Mouse (Mus musculus) CD4-positive helper T cell, adult 2 months (primary cell): ENCODE measurements at regions not wholly inside any gene's neighbourhood (a gene's known extent, or its start where the extent isn't known, plus 50 kb on each side); places are given as distances from the start of the nearest gene placed in this dataset.

Experiments used
- DNase-seq: peaks from one replicate; pipeline ENCODE4 v3.0.0-alpha.2; 2012; ENCODE audit warnings: low read depth, missing footprints, low spot score

DNA sequence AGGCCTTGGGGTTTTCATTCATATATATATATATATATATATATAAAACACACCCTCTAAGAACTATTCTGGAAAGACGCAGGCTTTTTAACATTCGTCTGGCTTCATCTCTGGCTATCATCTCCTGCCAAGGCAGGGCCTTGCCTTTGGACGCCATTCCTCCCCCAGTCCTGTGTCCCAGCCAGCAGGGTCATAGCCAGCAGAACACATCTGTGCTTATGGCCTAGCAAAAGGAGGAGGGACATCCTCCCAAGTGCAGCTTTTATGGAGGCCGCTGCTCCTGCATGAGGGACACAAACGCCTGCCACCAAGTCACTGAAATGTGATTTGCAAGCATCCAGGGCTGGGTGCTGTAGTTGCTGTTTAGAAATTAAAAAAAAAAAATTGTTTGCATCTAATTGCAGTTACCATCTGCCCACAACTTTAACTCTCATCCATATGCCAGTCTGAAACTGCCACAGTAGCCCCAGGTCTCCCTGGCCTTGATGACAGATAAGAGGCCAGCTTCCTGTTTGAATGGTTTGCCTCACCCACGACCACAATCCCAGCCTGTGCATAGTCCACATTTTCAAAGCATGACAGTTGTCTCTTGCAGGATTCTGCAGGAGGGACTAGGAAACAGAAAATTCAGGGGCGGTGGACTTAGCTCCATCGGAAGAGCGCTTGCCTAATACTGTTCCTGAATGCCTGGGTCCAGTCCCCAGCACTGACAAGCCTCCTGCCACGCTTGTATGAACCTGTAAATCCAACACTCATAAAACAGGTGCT is 108.7 kb downstream of the Dyrk2 start:
- DNase-seq = no peak

DNA sequence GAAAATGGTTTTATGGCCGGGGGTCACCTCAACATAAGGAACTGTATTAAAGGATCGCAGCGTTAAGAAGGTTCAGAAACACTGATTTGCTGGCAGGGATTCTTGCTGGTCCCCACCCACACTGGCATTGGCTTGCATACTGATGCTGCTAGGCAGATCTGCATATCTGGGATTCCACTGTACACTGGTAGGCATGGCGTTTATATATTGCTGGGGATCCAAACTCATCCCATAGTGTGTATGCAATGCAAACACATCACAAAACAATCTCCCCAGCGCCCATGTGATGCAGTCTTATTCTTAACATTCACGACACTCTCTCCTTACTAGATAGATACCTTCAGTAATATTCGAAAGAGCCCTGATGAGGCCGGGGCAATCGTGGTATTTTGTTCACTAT is 105.0 kb downstream of the Dyrk2 start:
- no peak for DNase-seq

GRCm38 (mm10) chr10:118765544-118766441 is 104.2 kb downstream of the Dyrk2 start:
- peak; percentile 70 for DNase-seq

GRCm38 (mm10) chr10:118766826-118767225 is 103.2 kb downstream of the Dyrk2 start:
- no peak for DNase-seq

DNA sequence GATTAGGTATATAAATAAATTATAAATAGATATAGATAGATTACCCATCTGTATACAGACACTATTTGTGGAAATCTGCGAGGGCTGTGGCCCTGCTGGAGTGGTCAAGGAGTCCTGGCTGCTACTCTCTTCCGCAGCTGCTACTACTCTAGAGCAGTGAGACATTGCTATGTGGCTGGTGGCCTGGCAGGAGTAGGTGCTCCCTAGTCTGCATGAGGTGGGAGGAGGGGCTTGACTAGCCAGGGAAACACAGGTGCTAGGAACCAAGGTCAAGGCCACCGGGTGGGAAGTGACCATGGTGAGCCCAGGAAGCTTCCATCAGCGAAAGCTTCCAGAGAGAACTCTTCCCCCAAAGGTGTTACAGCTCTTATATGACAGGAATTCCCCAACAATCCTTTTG is 100.3 kb downstream of the Dyrk2 start:
- no peak for DNase-seq

DNA sequence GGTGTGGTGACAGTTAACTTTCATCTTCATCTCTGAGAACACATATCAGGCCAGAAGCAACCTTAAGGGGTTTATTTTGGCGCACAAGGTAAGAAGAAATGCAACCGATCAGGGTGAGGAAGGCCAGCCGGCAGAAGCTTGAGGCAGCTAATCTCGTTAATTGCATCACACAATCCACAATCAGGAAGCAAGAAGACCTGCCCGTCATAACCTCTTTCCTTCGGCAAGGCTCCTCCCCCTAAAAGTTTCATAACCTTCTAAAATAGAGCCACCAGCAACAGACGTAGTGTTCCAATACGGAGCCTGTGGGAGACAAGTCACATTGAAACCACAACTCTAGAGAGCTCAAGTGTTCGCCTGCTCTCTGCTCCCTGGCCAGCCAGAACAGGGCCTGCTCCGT is 91.4 kb downstream of the Dyrk2 start:
- DNase-seq = no peak

GRCm38 (mm10) chr10:118780831-118781569 is 89.0 kb downstream of the Dyrk2 start:
- no peak for DNase-seq

DNA sequence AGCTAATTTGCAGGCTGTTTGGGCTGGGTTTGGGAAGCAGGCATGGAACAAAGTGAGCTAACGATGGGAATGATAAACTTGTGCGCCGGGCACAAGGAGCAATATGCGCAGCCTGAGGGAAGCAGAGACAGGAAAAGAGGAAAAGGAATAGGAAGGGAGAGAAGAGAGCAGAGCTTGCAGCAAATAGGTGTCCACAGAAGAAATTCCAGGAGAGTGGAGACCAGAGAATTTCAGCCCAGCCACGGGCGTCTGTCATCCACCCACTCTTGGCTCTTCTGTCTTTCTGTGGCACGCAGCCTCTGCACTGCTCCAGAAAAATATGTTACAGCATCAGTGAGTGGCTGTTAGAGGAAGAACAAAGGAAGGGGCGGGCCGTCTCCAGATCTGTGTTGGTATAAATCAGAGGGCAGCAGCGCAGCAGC is 88.2 kb downstream of the Dyrk2 start:
- DNase-seq = peak; percentile 30

DNA sequence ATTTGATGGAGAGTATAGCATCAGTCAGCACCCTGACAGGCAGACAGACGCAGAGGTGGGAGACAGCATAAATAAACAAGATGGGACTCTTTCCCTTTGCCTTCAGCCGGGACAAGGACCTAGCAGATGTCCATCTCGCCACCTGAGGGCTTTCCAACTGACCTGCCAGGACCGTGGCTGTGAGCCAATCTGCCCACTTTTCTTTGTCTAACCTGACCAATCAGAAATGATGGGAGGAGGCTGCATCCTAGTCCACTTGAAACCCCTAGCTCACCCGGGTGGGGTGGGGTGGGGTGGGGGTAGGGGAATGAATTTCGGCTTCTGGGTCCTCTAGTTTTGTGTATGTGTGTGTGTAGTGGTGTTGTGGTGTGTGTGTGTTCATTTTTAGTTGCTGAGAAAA is 87.4 kb downstream of the Dyrk2 start:
- no peak for DNase-seq

GRCm38 (mm10) chr10:118787280-118787690 is 82.7 kb downstream of the Dyrk2 start:
- peak; percentile 71 for DNase-seq

DNA sequence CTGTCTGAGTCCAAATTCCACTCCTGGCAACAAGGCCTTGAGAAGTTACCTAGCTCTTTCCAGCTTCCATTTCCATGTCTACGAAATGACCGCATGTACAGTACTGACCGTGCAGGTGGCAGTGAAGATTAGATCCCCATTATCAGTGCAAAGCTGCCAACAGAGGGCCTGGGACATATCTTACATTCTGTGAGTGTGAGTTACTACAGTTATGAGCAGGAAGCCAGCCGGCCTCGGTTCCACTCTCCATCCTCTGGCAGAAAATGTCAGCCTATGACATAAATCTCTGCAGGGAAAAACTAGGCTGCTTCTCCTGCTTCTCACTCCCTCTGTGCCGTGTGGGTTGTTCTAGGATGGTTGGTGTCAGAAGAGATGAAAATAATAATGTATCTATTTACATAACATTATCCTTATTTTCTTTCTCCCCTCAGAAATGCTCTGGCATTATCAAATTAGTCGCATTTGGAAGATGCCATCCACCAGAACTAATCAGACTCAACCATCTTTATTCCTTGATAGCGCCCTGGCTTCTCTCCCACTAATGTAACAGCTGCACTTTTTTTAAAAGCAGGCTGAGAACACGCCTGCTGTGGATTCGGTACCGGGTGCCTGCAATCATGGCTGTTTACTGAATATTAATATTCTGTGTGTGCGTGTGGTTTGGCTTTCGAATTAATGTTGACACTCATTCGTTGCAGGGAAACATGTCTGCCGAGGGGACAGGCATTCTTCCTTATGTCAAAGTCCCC is 77.5 kb downstream of the Dyrk2 start:
- no peak for DNase-seq

- DNase-seq = no peak
These were observed 76.2 kb downstream of the Dyrk2 start for GRCm38 (mm10) chr10:118793794-118794193.

DNA sequence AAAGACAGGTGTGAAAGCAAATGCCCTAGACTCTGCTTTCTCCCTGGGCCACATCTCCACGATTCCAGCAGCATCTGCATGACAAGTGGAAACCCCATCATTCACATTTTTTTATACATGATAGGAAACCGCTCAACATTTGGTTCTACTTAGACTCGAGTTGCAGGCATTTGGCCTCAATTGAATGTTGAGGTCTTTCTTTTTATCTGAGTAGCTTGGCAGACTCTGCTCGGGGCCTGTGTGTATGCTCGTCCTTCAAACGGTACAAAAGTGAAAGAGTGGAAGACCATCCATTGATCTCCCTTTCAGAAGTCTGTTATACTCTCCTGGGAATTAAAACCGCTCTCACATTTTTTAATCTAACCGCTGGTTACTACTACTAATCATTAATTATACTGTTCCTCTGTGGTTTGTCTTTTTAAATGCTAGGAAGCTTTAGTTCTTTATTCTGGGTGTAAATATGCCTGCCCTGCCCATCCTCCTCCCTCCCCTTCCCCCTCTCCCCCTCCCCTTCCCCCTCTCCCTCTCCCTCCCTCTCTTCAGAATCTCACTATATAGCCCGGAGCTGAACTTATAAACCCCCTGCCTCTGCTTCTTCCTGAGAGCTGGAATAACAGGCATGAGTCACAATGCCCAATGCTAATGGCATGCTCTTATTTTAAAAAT is 75.5 kb downstream of the Dyrk2 start:
- DNase-seq = no peak

DNA sequence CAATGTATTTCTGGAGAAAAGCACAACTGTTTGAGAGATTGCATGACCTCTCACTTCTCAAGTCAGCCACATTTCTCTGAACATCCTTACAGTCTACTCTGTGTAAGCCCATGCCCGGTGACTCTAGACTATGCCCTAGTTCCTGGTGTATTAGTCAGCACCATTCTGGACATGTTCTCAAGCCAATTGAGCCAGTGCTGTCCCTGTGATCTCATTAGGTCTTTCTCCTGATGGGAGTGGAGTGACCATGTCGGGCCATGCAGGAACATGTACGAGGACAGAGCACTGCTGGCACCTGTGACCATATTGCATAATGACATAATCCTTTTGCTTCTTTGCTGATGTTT is 75.0 kb downstream of the Dyrk2 start:
- no peak for DNase-seq

DNA sequence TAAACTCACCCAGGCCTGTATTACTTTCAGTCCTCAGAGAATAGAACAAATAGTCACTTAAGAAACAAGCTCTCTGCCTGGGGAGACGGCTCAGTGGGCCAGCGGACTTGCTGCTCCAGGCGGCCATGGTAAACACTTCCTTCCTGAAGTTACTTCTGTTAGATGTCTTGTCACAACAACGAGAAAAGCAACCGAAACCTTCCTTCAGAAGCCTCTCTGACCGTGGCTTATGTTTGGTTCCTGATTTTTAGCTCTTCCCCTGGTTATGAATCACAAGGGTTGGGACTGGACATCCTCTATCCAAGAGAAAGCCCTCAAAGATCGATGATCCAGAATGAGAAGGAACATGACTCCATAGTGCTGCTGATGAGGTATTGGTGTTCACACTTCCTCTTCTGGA is 73.5 kb downstream of the Dyrk2 start:
- no peak for DNase-seq

DNA sequence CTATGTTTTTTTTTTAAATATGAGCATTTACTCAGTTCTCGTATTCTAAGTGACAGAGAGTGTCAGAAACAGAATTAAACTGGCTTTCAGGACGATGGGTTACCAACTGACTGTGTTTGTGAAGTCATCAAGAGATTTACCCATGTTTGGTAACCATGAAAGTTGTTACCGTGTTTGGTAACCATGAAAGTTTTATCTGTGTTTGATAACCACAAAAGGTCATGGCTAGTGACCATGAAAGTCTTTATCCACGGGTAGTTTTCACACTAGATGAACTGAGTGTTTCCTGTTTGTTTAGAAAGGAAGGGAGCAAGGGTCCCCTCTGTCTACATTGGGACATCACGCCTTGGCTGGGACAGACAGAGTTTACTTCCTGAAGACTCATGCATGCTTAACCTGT is 72.8 kb downstream of the Dyrk2 start:
- DNase-seq = no peak

GRCm38 (mm10) chr10:118799767-118800166 is 70.2 kb downstream of the Dyrk2 start:
- no peak for DNase-seq

DNA sequence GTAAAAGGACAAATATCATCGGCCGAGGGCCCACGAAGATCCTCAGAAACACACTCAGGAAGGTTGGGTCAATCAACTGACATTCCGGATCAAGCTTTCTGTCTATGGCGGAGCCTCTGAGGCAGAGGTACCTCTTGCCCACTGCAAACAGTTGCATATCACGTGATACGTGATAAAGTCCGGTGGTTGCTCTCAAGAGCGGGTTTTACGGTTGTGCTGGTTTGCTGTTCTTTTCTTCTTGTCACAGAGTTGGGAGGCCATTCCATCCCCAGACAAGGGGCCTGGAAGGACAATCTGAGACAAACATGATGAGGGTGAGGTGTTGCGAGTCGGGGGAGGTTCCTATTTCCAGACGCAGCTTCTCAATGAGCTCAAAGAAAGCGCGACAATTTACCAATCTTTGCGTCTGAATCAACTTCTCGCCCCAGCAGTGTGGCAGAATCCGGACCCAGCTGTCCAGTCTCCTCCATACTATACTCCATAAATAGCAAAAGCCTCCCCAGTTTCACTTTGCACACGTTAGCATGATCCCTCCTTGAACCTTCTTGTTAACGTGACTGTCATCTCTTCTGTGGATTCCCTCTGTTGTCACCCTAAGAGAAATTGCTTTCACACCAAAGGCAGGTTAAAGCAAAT is 66.0 kb downstream of the Dyrk2 start:
- no peak for DNase-seq

DNA sequence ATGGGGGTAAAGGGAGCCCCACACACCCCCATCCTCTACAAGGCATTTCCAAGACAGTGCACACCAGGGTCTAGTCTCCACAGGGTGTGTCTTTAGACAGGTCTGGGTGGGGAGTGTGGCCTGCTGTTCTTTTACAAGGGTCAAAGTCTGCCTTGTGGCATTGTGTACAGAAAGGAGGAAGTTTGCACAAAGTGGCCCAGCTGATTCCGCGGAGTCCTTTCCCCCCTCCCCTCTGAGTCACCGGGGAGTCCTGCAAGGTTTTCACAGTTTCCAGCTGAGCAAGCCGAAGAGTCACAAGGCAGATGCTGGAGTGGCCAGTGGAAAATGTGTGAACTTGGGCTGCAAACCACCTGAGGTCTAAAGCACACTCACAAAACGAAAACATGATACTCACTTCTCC is 65.4 kb downstream of the Dyrk2 start:
- no peak for DNase-seq
